Comparison of ENCODE assay signal across 12 mouse cellular contexts in the genomic region with DNA sequence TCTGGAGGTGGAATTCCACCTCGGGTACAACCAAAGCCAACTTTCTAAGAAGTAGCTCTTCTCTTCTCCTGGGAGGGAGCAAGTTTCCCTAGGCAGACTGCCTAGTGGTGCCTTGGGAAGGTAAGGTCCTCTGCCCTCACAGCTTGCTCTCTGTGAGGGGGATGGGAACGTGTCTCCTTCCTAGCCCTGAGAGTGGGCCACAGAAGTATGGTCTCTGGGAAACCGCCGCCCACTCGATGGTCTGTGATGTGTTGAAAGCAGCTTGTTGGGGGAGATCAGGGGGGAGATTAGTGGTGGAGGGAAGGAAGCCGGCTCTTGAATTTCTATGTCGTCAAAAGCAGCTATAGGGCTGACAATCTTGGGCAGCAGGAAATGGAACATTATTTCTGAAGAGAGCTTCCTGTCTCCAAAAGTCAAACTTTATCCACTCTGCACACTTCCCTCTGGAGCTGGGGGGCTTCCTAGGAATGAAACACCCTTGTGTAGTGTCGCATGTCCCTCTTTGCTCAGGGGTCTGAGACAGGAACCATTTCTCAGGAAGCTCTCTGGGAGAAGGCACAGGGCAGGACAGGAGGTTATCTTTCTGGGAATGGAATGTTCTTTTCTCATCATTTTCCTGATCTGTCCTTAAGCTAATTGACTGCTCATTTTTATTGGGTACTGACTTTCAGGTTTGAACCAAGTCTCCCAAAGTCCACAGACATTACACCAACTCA.
DNase-seq lines count a peak whose midpoint lies in the region; ATAC-seq and TF ChIP-seq lines count a peak whose summit lies in the region.
"Had no signal": no experiment of that assay in that cellular context is flagged by ENCODE, and none has a peak within 500 bp of the region (broad histone marks: within the 10 kb centered on the region; RNA-seq: fewer than 3 reads in every experiment).

No protein-coding gene starts in this region.

- H3K4me3 ChIP-seq in forebrain, postnatal 0 days (ENCODE audit: low read depth, low read length) = no peak overlapping the region
- no peak overlapping the region for H3K4me3 ChIP-seq in forebrain, embryonic 10.5 days
- no peak overlapping the region for H3K4me3 ChIP-seq in kidney, embryonic 14.5 days (ENCODE audit: low read length)
- no peak overlapping the region for H3K4me3 ChIP-seq in intestine, embryonic 15.5 days (replicated peaks)
- H3K4me3 ChIP-seq in lung, adult 2 months (replicated peaks; ENCODE audit: extremely low read depth, low read depth, low read length) = no peak overlapping the region
- H3K4me3 ChIP-seq: erythroblast, embryonic 14.5 days; limb, embryonic 13.5 days; myocyte had no signal

- H3K4me1 ChIP-seq in forebrain, postnatal 0 days (ENCODE audit: insufficient read depth) = no peaks in the 10 kb centered on the region; the same call in 1 of the 2 replicates
- H3K4me1 ChIP-seq in forebrain, embryonic 10.5 days = no peaks in the 10 kb centered on the region
- H3K4me1 ChIP-seq in kidney, embryonic 14.5 days (ENCODE audit: control insufficient read depth, insufficient read depth, low read length) = no peaks in the 10 kb centered on the region
- no peaks in the 10 kb centered on the region for H3K4me1 ChIP-seq in intestine, embryonic 15.5 days (replicated peaks)
- peaks cover under 1% of the 10 kb centered on the region; the same call in 1 of the 2 replicates for H3K4me1 ChIP-seq in lung, adult 2 months (ENCODE audit: control insufficient read depth, insufficient read depth, low read length)
- H3K4me1 ChIP-seq: limb, embryonic 13.5 days had no signal

- DNase-seq in forebrain, postnatal 0 days = no peak
- no peak for DNase-seq in forebrain, embryonic 10.5 days (ENCODE audit: extremely low spot score, low spot score)
- peak; percentile 7 to 10 for DNase-seq in kidney, postnatal 4 days
- DNase-seq in thymus, postnatal 0 days (ENCODE audit: low spot score) = peak; percentile 20
- no peak for DNase-seq in lung, adult 2 months
- DNase-seq: cerebellum, postnatal 36 days had no signal

- H3K27ac ChIP-seq in forebrain, postnatal 0 days (ENCODE audit: low read depth, low read length) = peak overlapping the region; percentile 64; the same call in 1 of the 2 replicates
- H3K27ac ChIP-seq in forebrain, embryonic 10.5 days = no peak overlapping the region
- H3K27ac ChIP-seq in kidney, embryonic 14.5 days (ENCODE audit: low read depth, low read length) = no peak overlapping the region
- no peak overlapping the region for H3K27ac ChIP-seq in intestine, embryonic 15.5 days
- H3K27ac ChIP-seq: limb, embryonic 13.5 days had no signal

- 76% methylated on average over 8 of the region's 8 CpGs for WGBS in forebrain, postnatal 0 days
- 84% methylated on average over 8 of the region's 8 CpGs for WGBS in forebrain, embryonic 10.5 days
- 50% methylated on average over 8 of the region's 8 CpGs for WGBS in kidney, embryonic 14.5 days
- 53% methylated on average over 8 of the region's 8 CpGs for WGBS in intestine, embryonic 15.5 days
- 37% methylated on average over 8 of the region's 8 CpGs for WGBS in lung, adult 2 months

- no peak overlapping the region for H3K9ac ChIP-seq in forebrain, postnatal 0 days
- no peak overlapping the region for H3K9ac ChIP-seq in kidney, embryonic 14.5 days (ENCODE audit: low read depth, low read length)
- no peak overlapping the region for H3K9ac ChIP-seq in intestine, embryonic 15.5 days
- H3K9ac ChIP-seq: limb, embryonic 13.5 days had no signal

- no peak for ATAC-seq in forebrain, postnatal 0 days
- ATAC-seq in kidney, embryonic 14.5 days (ENCODE audit: low FRiP score, low TSS enrichment) = no peak
- peak; percentile 62 to 66 for ATAC-seq in hematopoietic stem cell, adult 5-6 weeks (replicated peaks in 1 of 2; ENCODE audit: insufficient read depth in 1 of 2, low FRiP score in 2 of 2, low TSS enrichment in 1 of 2, low read depth in 1 of 2, poor library complexity in 2 of 2, severe bottlenecking in 2 of 2)
- ATAC-seq in intestine, embryonic 15.5 days = no peak

- TF ChIP-seq CTCF in forebrain, postnatal 0 days (IDR thresholded peaks at IDR 0.05; ENCODE audit: low read depth) = no peak
- TF ChIP-seq CTCF in lung, adult 2 months (IDR thresholded peaks at IDR 0.05; ENCODE audit: insufficient read depth, low read length) = no peak

- TF ChIP-seq POLR2A in lung, adult 2 months (IDR thresholded peaks at IDR 0.05; ENCODE audit: borderline replicate concordance, extremely low read depth, low read depth, low read length) = no peak

- no peaks in the 10 kb centered on the region for H3K9me3 ChIP-seq in forebrain, postnatal 0 days (ENCODE audit: low read length)
- no peaks in the 10 kb centered on the region for H3K9me3 ChIP-seq in forebrain, embryonic 10.5 days
- no peaks in the 10 kb centered on the region for H3K9me3 ChIP-seq in kidney, embryonic 14.5 days (ENCODE audit: control insufficient read depth, low read length)
- H3K9me3 ChIP-seq in intestine, embryonic 15.5 days = no peaks in the 10 kb centered on the region
- H3K9me3 ChIP-seq: limb, embryonic 13.5 days had no signal

- no peak overlapping the region for H3K4me2 ChIP-seq in forebrain, postnatal 0 days (ENCODE audit: low read depth)
- no peak overlapping the region for H3K4me2 ChIP-seq in kidney, embryonic 14.5 days (replicated peaks; ENCODE audit: low read depth, low read length)
- no peak overlapping the region for H3K4me2 ChIP-seq in intestine, embryonic 15.5 days (replicated peaks)
- H3K4me2 ChIP-seq: limb, embryonic 13.5 days had no signal

- no peaks in the 10 kb centered on the region for H3K27me3 ChIP-seq in forebrain, postnatal 0 days (ENCODE audit: insufficient read depth, low read length)
- H3K27me3 ChIP-seq in forebrain, embryonic 10.5 days (ENCODE audit: poor library complexity, severe bottlenecking) = no peaks in the 10 kb centered on the region
- H3K27me3 ChIP-seq in kidney, embryonic 14.5 days (ENCODE audit: control insufficient read depth, insufficient read depth, low read length) = no peaks in the 10 kb centered on the region
- H3K27me3 ChIP-seq in intestine, embryonic 15.5 days (replicated peaks) = no peaks in the 10 kb centered on the region
- H3K27me3 ChIP-seq: limb, embryonic 13.5 days had no signal

- no peaks in the 10 kb centered on the region for H3K36me3 ChIP-seq in forebrain, postnatal 0 days (ENCODE audit: insufficient read depth)
- no peaks in the 10 kb centered on the region for H3K36me3 ChIP-seq in forebrain, embryonic 10.5 days (replicated peaks)
- no peaks in the 10 kb centered on the region for H3K36me3 ChIP-seq in kidney, embryonic 14.5 days (ENCODE audit: control insufficient read depth, insufficient read depth, low read length)
- no peaks in the 10 kb centered on the region for H3K36me3 ChIP-seq in intestine, embryonic 15.5 days
- H3K36me3 ChIP-seq: limb, embryonic 13.5 days had no signal

Comparison
In these comparisons a context has a peak if more than half of its experiments do, and no peak if none do; other contexts are left out.
1. ATAC-seq: peak in hematopoietic stem cell, adult 5-6 weeks (2 of 2); none in forebrain, postnatal 0 days (single experiment), kidney, embryonic 14.5 days (single experiment) and intestine, embryonic 15.5 days (single experiment).
2. DNase-seq: peak in kidney, postnatal 4 days (2 of 2) and thymus, postnatal 0 days (single experiment); none in forebrain, postnatal 0 days (single experiment), forebrain, embryonic 10.5 days (single experiment) and lung, adult 2 months (single experiment).